Mouse (Mus musculus) neural tube, embryonic 15.5 days (tissue): ENCODE data around the gene Inpp5d. TPM values are rescaled to one million over a fixed set of nuclear protein-coding genes. Genes with fewer than 3 reads are reported as not detected.

Experiments
- ATAC-seq: fragments of 200-750 bp; cut with Nextera tagmentation; 2 replicates; pipeline ENCODE4 v1.8.0; 2017; ENCODE audit warnings: mild to moderate bottlenecking, moderate TSS enrichment, moderate library complexity; ENCODE audit not compliant: low FRiP score
- H3K27ac ChIP-seq: fragments of 300-500 bp; sonication (generic); replicated peaks from 2 replicates; pipeline ENCODE4 v1.5.1; 2015; ENCODE audit warnings: mild to moderate bottlenecking, inconsistent platforms
- H3K27me3 ChIP-seq: fragments of 300-500 bp; sonication (generic); replicated peaks from 2 replicates; pipeline ENCODE4 v1.6.1; 2015; ENCODE audit warnings: inconsistent platforms
- H3K36me3 ChIP-seq: fragments of 300-500 bp; sonication (generic); 2 replicates; pipeline ENCODE4 v1.6.1; 2015; ENCODE audit warnings: inconsistent platforms
- H3K4me1 ChIP-seq: fragments of 300-500 bp; sonication (generic); 2 replicates; pipeline ENCODE4 v1.6.1; 2015; ENCODE audit warnings: inconsistent platforms
- H3K4me2 ChIP-seq: fragments of 300-500 bp; sonication (generic); 2 replicates; pipeline ENCODE4 v1.6.1; 2015; ENCODE audit warnings: inconsistent platforms, mild to moderate bottlenecking, moderate library complexity
- H3K4me3 ChIP-seq: fragments of 300-500 bp; sonication (generic); replicated peaks from 2 replicates; pipeline ENCODE4 v1.5.1; 2015; ENCODE audit warnings: mild to moderate bottlenecking, inconsistent platforms
- H3K9ac ChIP-seq: fragments of 300-500 bp; sonication (generic); replicated peaks from 2 replicates; pipeline ENCODE4 v1.6.1; 2015; ENCODE audit warnings: mild to moderate bottlenecking, inconsistent platforms
- H3K9me3 ChIP-seq: fragments of 300-500 bp; sonication (generic); replicated peaks from 2 replicates; pipeline ENCODE4 v1.6.1; 2016; ENCODE audit warnings: inconsistent platforms
- WGBS: fragments of 180-500 bp; shearing (Covaris S2); methylation state at CpG from one replicate; pipeline ENCODE4 v1.1.7; 2015; ENCODE audit warnings: mixed read lengths; 5-methylcytosine and 5-hydroxymethylcytosine counted together
- polyA plus RNA-seq: library from polyadenylated mRNA; unstranded; fragments of >200 nt; fragmentation: Nextera tagmentation; extraction: Ambion mirVana; gene quantifications from 2 replicates; pipeline ENCODE4 v1.2.1, GENCODE M21; 2015

The Inpp5d gene
- polyA plus RNA-seq, 1 experiment from 2014 or later = 3.2 TPM

- H3K4me3 ChIP-seq = no peak overlapping the region
- H3K36me3 ChIP-seq = no peaks in the 10 kb centered on the region
- ATAC-seq = no peak
- no peak overlapping the region for H3K4me2 ChIP-seq
- no peaks in the 10 kb centered on the region for H3K9me3 ChIP-seq
- 95% methylated on average over 3 of the region's 3 CpGs for WGBS
- H3K27ac ChIP-seq = no peak overlapping the region
- H3K4me1 ChIP-seq = peaks cover 7% of the 10 kb centered on the region; the same call in 1 of the 2 replicates
- H3K27me3 ChIP-seq = no peaks in the 10 kb centered on the region
- no peak overlapping the region for H3K9ac ChIP-seq
Observed at GRCm38 (mm10) chr1:87684791-87685190, 64.7 kb downstream of the Inpp5d start.

- Histone ChIP-seq H3K27me3 (no peaks in the 10 kb centered on the region), H3K36me3 (no peaks in the 10 kb centered on the region), H3K4me2 (no peak overlapping the region), H3K4me3 (no peak overlapping the region), H3K4me1 (peaks cover 7% of the 10 kb centered on the region; the same call in 1 of the 2 replicates), H3K9me3 (no peaks in the 10 kb centered on the region), H3K9ac (no peak overlapping the region), H3K27ac (0 out of 2 replicates have a peak overlapping the region, but pooled peaks have one; percentile 18)
- WGBS = 53% methylated on average over 4 of the region's 4 CpGs
- ATAC-seq = peak; percentile 55; the same call in 1 of the 2 replicates
Observed at GRCm38 (mm10) chr1:87686351-87686750, 66.2 kb downstream of the Inpp5d start.

DNA sequence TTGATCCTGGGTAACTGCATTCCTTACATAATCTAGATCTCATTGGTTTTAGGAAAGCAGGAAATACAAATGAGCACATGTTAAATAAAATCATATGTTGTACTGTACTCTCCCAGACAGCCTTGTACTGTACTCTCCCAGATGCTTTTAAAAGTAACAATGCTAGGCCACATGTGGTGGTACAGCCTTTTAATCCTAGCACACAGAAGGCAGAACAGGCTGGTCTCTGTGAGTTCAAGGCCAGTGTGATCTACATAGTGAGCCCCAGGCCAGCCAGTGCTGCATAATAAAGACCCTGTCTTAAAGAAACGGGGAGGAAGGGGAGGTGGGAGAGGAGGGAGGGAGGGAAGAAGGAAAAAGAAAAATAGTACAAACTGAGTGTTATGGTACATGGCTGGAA lies 66.9 kb downstream of the Inpp5d start:
- H3K27me3 ChIP-seq = no peaks in the 10 kb centered on the region
- 20% methylated on average over 1 of the region's 1 CpGs for WGBS
- no peak for ATAC-seq

GRCm38 (mm10) chr1:87689661-87690341 lies 69.7 kb downstream of the Inpp5d start:
- Histone ChIP-seq H3K27ac (no peak overlapping the region), H3K9ac (no peak overlapping the region), H3K4me2 (no peak overlapping the region), H3K27me3 (no peaks in the 10 kb centered on the region), H3K36me3 (no peaks in the 10 kb centered on the region), H3K4me1 (peaks cover 7% of the 10 kb centered on the region; the same call in 1 of the 2 replicates), H3K9me3 (no peaks in the 10 kb centered on the region), H3K4me3 (no peak overlapping the region)
- no peak for ATAC-seq
- 83% methylated on average over 1 of the region's 1 CpGs for WGBS

More for the DNA sequence above, 66.9 kb downstream of the Inpp5d start:
- Histone ChIP-seq H3K4me2 (no peak overlapping the region), H3K9ac (no peak overlapping the region), H3K4me1 (peaks cover 7% of the 10 kb centered on the region; the same call in 1 of the 2 replicates), H3K36me3 (no peaks in the 10 kb centered on the region), H3K27ac (0 out of 2 replicates have a peak overlapping the region, but pooled peaks have one; percentile 18), H3K4me3 (no peak overlapping the region), H3K9me3 (no peaks in the 10 kb centered on the region)

DNA sequence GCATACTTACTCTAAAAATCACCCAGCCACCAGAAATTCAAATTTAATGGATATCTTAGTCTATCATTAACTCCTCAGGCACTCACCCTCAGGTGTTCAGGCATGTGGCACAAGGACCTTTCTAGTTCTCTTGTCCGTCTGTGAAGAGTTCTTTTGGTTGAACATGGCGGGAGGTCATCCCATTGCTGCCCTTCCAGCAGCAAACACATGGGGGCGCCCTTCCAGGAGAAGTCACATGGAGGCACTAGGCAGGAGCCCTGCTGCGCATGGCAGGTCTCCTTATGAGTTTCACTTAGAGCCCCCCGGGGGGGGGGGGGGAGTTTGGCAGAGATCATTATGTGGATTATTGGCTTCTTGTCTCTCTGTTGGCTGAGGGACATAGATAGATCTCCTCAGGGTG lies 76.2 kb downstream of the Inpp5d start:
- no peaks in the 10 kb centered on the region for H3K9me3 ChIP-seq
- H3K27ac ChIP-seq = no peak overlapping the region
- H3K4me1 ChIP-seq = no peaks in the 10 kb centered on the region
- H3K36me3 ChIP-seq = no peaks in the 10 kb centered on the region
- 74% methylated on average over 5 of the region's 5 CpGs for WGBS
- no peak overlapping the region for H3K4me3 ChIP-seq
- no peak overlapping the region for H3K4me2 ChIP-seq
- no peak overlapping the region for H3K9ac ChIP-seq
- H3K27me3 ChIP-seq = no peaks in the 10 kb centered on the region
- no peak for ATAC-seq

- 90% methylated on average over 6 of the region's 6 CpGs for WGBS
- Histone ChIP-seq H3K27ac (no peak overlapping the region), H3K4me1 (no peaks in the 10 kb centered on the region), H3K36me3 (no peaks in the 10 kb centered on the region), H3K27me3 (no peaks in the 10 kb centered on the region), H3K4me3 (no peak overlapping the region), H3K9me3 (no peaks in the 10 kb centered on the region), H3K4me2 (no peak overlapping the region), H3K9ac (no peak overlapping the region)
- no peak for ATAC-seq
Observed at GRCm38 (mm10) chr1:87698010-87698409, 77.9 kb downstream of the Inpp5d start.

DNA sequence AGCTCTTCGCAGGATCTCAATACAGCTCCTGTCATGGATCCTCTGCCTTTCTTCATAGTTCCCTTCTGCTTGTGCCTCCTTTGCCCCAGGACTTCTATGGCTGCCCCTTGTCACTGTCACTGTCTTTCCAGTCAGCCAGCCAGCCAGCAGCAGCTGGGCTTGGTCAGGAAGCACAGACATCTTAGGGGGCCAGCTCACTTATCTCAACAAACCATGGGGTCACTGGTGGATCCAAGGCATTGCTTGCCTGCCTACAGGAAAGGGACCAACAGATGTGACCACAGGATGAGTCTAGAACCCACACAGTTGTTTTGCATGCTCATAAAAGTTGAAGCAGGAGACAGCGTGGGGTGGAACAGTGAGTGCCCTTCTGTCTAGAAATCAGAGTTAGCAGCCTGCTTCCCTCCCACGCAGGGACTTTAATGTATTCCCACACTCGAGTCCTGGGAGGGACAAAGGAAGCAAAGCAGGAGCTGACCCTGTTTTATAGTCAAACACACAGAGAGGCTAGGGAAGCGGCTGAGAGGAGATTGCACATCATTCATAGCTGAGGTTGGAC lies 79.9 kb downstream of the Inpp5d start:
- 66% methylated on average over 5 of the region's 5 CpGs for WGBS
- Histone ChIP-seq H3K4me2 (no peak overlapping the region), H3K36me3 (no peaks in the 10 kb centered on the region), H3K27ac (no peak overlapping the region), H3K9me3 (no peaks in the 10 kb centered on the region), H3K4me3 (no peak overlapping the region), H3K27me3 (no peaks in the 10 kb centered on the region), H3K4me1 (no peaks in the 10 kb centered on the region), H3K9ac (no peak overlapping the region)
- ATAC-seq = no peak

GRCm38 (mm10) chr1:87704230-87704629 lies 84.1 kb downstream of the Inpp5d start:
- Histone ChIP-seq H3K36me3 (no peaks in the 10 kb centered on the region), H3K4me2 (no peak overlapping the region)

DNA sequence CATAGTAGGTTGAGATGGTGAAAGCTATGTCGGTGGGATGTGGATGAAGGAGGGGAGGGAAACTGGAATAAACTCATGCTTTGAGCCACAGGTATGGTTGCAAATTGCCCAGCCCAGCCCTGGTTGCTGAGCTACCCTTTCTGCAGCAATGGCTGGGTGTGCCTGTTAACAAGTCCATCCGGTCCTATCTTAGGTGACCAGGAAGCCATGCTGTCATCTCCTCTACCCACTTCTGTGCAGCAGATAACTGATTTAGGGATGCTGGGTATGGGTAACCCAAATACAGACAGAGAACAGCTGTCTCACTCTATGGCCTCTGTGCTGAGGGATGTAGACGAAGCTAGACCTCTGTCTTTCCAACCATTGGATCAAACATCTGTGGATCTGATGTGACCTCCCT lies 86.2 kb downstream of the Inpp5d start:
- Histone ChIP-seq H3K27ac (no peak overlapping the region), H3K4me1 (no peaks in the 10 kb centered on the region), H3K9ac (no peak overlapping the region), H3K4me3 (no peak overlapping the region), H3K9me3 (no peaks in the 10 kb centered on the region), H3K27me3 (no peaks in the 10 kb centered on the region), H3K36me3 (no peaks in the 10 kb centered on the region), H3K4me2 (no peak overlapping the region)
- no peak for ATAC-seq
- WGBS = 94% methylated on average over 3 of the region's 3 CpGs

More at GRCm38 (mm10) chr1:87704230-87704629, 84.1 kb downstream of the Inpp5d start:
- WGBS = 81% methylated on average over 2 of the region's 2 CpGs
- no peaks in the 10 kb centered on the region for H3K4me1 ChIP-seq
- no peaks in the 10 kb centered on the region for H3K9me3 ChIP-seq
- H3K9ac ChIP-seq = no peak overlapping the region
- ATAC-seq = no peak
- no peaks in the 10 kb centered on the region for H3K27me3 ChIP-seq
- no peak overlapping the region for H3K4me3 ChIP-seq
- no peak overlapping the region for H3K27ac ChIP-seq

DNA sequence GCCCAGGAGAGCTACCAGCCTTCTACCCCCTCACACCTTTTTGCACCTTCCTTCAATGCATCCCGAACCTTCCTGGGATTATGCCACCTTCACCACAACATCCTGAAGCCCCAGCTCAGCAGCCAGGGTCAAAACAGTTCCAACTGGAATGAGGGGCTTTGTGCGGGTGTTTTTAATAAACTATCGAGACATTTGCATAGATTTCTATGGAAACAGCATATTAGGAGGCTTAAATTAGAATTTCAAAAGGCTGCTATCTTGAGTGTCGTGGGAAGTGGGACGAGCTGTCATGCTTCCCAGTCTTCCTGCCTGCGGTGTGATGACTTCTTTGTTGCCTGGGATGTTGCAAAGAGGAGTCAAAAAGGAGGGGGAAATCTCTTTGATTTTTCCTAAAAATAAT lies 88.9 kb downstream of the Inpp5d start:
- Histone ChIP-seq H3K4me1 (no peaks in the 10 kb centered on the region), H3K9ac (no peak overlapping the region), H3K27me3 (no peaks in the 10 kb centered on the region), H3K36me3 (no peaks in the 10 kb centered on the region), H3K4me3 (no peak overlapping the region), H3K9me3 (no peaks in the 10 kb centered on the region), H3K27ac (no peak overlapping the region), H3K4me2 (no peak overlapping the region)
- ATAC-seq = no peak
- WGBS = 52% methylated on average over 6 of the region's 6 CpGs

DNA sequence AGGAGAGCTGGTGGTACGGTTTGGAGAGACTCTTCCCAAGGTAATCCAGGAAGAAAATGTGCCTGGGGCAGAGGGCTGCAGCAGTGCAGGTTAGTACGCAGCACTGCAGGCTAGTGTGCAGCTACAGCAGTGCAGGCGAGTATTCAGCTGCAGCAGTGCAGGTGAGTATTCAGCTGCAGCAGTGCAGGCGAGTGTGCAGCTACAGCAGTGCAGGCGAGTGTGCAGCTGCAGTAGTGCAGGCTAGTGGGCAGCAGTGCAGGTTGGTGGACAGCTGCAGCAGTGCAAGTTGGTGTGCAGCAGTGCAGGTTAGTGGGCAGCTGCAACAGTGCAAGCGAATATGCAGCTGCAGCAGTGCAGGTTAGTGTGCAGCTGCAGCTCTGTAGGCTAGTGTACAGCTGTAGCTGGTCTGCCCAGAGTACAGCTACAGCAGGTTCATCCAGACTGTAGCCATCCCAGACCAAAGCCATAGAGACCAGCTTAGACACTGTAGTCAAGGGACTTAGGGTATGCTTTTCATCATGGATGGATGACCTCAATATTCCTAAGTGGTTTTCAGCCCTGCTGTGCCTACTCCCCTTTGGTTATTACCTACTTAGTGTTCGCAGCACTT lies 89.7 kb downstream of the Inpp5d start:
- 83% methylated on average over 7 of the region's 7 CpGs for WGBS
- Histone ChIP-seq H3K9me3 (no peaks in the 10 kb centered on the region), H3K36me3 (no peaks in the 10 kb centered on the region), H3K4me3 (no peak overlapping the region), H3K27me3 (no peaks in the 10 kb centered on the region), H3K9ac (no peak overlapping the region), H3K4me2 (no peak overlapping the region), H3K4me1 (no peaks in the 10 kb centered on the region), H3K27ac (no peak overlapping the region)
- no peak for ATAC-seq
